Mouse (Mus musculus): ENCODE results near the gene Grip1. TPM values are rescaled to one million over a fixed set of nuclear protein-coding genes. Genes with fewer than 3 reads are reported as not detected.

Grip1 gene
- polyA plus RNA-seq, 1 experiment from 2014 or later, result 3.8 TPM

GRCm38 (mm10) chr10:119839645-119840044 is 386.0 kb downstream of the Grip1 start:
- WGBS, result 74% methylated on average over 11 of the region's 11 CpGs
- Histone ChIP-seq H3K4me1 (peaks cover 6% of the 10 kb centered on the region), H3K27ac (replicated peaks) (no peak overlapping the region; the same call in 1 of the 2 replicates), H3K4me3 (no peak overlapping the region), H3K36me3 (replicated peaks) (no peaks in the 10 kb centered on the region), H3K27me3 (replicated peaks; ENCODE audit: low read depth, poor library complexity, severe bottlenecking) (no peaks in the 10 kb centered on the region), H3K9me3 (no peaks in the 10 kb centered on the region)
- DNase-seq (ENCODE audit: low spot score), result no peak

GRCm38 (mm10) chr10:119842004-119842403 is 388.4 kb downstream of the Grip1 start:
- no peaks in the 10 kb centered on the region for H3K36me3 ChIP-seq (replicated peaks)
- peaks cover 9% of the 10 kb centered on the region for H3K4me1 ChIP-seq
- no peaks in the 10 kb centered on the region for H3K9me3 ChIP-seq
- H3K27me3 ChIP-seq (replicated peaks; ENCODE audit: low read depth, poor library complexity, severe bottlenecking), result no peaks in the 10 kb centered on the region
- no peak overlapping the region for H3K4me3 ChIP-seq
- H3K27ac ChIP-seq (replicated peaks), result no peak overlapping the region
- DNase-seq (ENCODE audit: low spot score), result no peak
- 87% methylated on average over 4 of the region's 4 CpGs for WGBS

GRCm38 (mm10) chr10:119845705-119846410 is 392.2 kb downstream of the Grip1 start:
- no peaks in the 10 kb centered on the region for H3K9me3 ChIP-seq
- H3K4me3 ChIP-seq, result no peak overlapping the region
- 85% methylated on average over 11 of the region's 11 CpGs for WGBS
- no peak for DNase-seq (ENCODE audit: low spot score)
- H3K36me3 ChIP-seq (replicated peaks), result no peaks in the 10 kb centered on the region
- H3K4me1 ChIP-seq, result 0 out of 2 replicates have a peak, but pooled peaks cover 3% of the 10 kb centered on the region
- H3K27ac ChIP-seq (replicated peaks), result no peak overlapping the region
- no peaks in the 10 kb centered on the region for H3K27me3 ChIP-seq (replicated peaks; ENCODE audit: low read depth, poor library complexity, severe bottlenecking)

GRCm38 (mm10) chr10:119851594-119851993 is 398.0 kb downstream of the Grip1 start:
- H3K36me3 ChIP-seq (replicated peaks), result no peaks in the 10 kb centered on the region
- H3K9me3 ChIP-seq, result no peaks in the 10 kb centered on the region
- no peak overlapping the region for H3K4me3 ChIP-seq
- peaks cover 8% of the 10 kb centered on the region; the same call in 1 of the 2 replicates for H3K4me1 ChIP-seq
- 88% methylated on average over 11 of the region's 11 CpGs for WGBS
- H3K27me3 ChIP-seq (replicated peaks; ENCODE audit: low read depth, poor library complexity, severe bottlenecking), result no peaks in the 10 kb centered on the region
- H3K27ac ChIP-seq (replicated peaks), result no peak overlapping the region
- DNase-seq (ENCODE audit: low spot score), result no peak

GRCm38 (mm10) chr10:119852582-119853135 is 399.0 kb downstream of the Grip1 start:
- no peaks in the 10 kb centered on the region for H3K36me3 ChIP-seq (replicated peaks)
- H3K27me3 ChIP-seq (replicated peaks; ENCODE audit: low read depth, poor library complexity, severe bottlenecking), result no peaks in the 10 kb centered on the region
- DNase-seq (ENCODE audit: low spot score), result no peak
- H3K27ac ChIP-seq (replicated peaks), result no peak overlapping the region
- no peak overlapping the region for H3K4me3 ChIP-seq
- peaks cover 8% of the 10 kb centered on the region; the same call in 1 of the 2 replicates for H3K4me1 ChIP-seq
- 70% methylated on average over 7 of the region's 7 CpGs for WGBS
- H3K9me3 ChIP-seq, result no peaks in the 10 kb centered on the region

GRCm38 (mm10) chr10:119867726-119868125 is 414.1 kb downstream of the Grip1 start:
- Histone ChIP-seq H3K4me3 (no peak overlapping the region), H3K27ac (replicated peaks) (no peak overlapping the region), H3K9me3 (peaks cover 6% of the 10 kb centered on the region), H3K36me3 (replicated peaks) (no peaks in the 10 kb centered on the region), H3K4me1 (no peaks in the 10 kb centered on the region), H3K27me3 (replicated peaks; ENCODE audit: low read depth, poor library complexity, severe bottlenecking) (no peaks in the 10 kb centered on the region)
- WGBS, result 79% methylated on average over 3 of the region's 3 CpGs
- DNase-seq (ENCODE audit: low spot score), result no peak

- Histone ChIP-seq H3K4me1 (no peaks in the 10 kb centered on the region), H3K36me3 (replicated peaks) (no peaks in the 10 kb centered on the region), H3K4me3 (no peak overlapping the region), H3K27me3 (replicated peaks; ENCODE audit: low read depth, poor library complexity, severe bottlenecking) (no peaks in the 10 kb centered on the region), H3K27ac (replicated peaks) (no peak overlapping the region), H3K9me3 (peaks cover 6% of the 10 kb centered on the region)
- no peak for DNase-seq (ENCODE audit: low spot score)
- 92% methylated on average over 11 of the region's 11 CpGs for WGBS
Measured at GRCm38 (mm10) chr10:119868995-119869579, 415.5 kb downstream of the Grip1 start.

GRCm38 (mm10) chr10:119876721-119877120 is 423.1 kb downstream of the Grip1 start:
- Histone ChIP-seq H3K4me1 (no peaks in the 10 kb centered on the region; the same call in 1 of the 2 replicates), H3K36me3 (replicated peaks) (no peaks in the 10 kb centered on the region)
- 86% methylated on average over 6 of the region's 6 CpGs for WGBS

GRCm38 (mm10) chr10:119878331-119878730 is 424.7 kb downstream of the Grip1 start:
- Histone ChIP-seq H3K4me3 (no peak overlapping the region), H3K36me3 (replicated peaks) (no peaks in the 10 kb centered on the region), H3K27ac (replicated peaks) (no peak overlapping the region), H3K4me1 (no peaks in the 10 kb centered on the region; the same call in 1 of the 2 replicates), H3K27me3 (replicated peaks; ENCODE audit: low read depth, poor library complexity, severe bottlenecking) (no peaks in the 10 kb centered on the region), H3K9me3 (no peaks in the 10 kb centered on the region)
- DNase-seq (ENCODE audit: low spot score), result no peak
- 68% methylated on average over 12 of the region's 12 CpGs for WGBS

More at GRCm38 (mm10) chr10:119876721-119877120, 423.1 kb downstream of the Grip1 start:
- Histone ChIP-seq H3K27me3 (replicated peaks; ENCODE audit: low read depth, poor library complexity, severe bottlenecking) (no peaks in the 10 kb centered on the region), H3K4me3 (no peak overlapping the region), H3K9me3 (no peaks in the 10 kb centered on the region), H3K27ac (replicated peaks) (no peak overlapping the region)
- no peak for DNase-seq (ENCODE audit: low spot score)

- Histone ChIP-seq H3K27ac (replicated peaks) (no peak overlapping the region), H3K4me1 (no peaks in the 10 kb centered on the region), H3K4me3 (no peak overlapping the region), H3K36me3 (replicated peaks) (no peaks in the 10 kb centered on the region), H3K9me3 (no peaks in the 10 kb centered on the region), H3K27me3 (replicated peaks; ENCODE audit: low read depth, poor library complexity, severe bottlenecking) (no peaks in the 10 kb centered on the region)
- no peak for DNase-seq (ENCODE audit: low spot score)
- WGBS, result 85% methylated on average over 9 of the region's 9 CpGs
Measured at GRCm38 (mm10) chr10:119884591-119884990, 431.0 kb downstream of the Grip1 start.

GRCm38 (mm10) chr10:119885563-119885962 is 431.9 kb downstream of the Grip1 start:
- no peaks in the 10 kb centered on the region for H3K27me3 ChIP-seq (replicated peaks; ENCODE audit: low read depth, poor library complexity, severe bottlenecking)
- H3K27ac ChIP-seq (replicated peaks), result no peak overlapping the region
- DNase-seq (ENCODE audit: low spot score), result no peak
- no peak overlapping the region for H3K4me3 ChIP-seq
- WGBS, result 85% methylated on average over 6 of the region's 6 CpGs
- no peaks in the 10 kb centered on the region for H3K36me3 ChIP-seq (replicated peaks)
- no peaks in the 10 kb centered on the region for H3K9me3 ChIP-seq
- no peaks in the 10 kb centered on the region for H3K4me1 ChIP-seq

GRCm38 (mm10) chr10:119886681-119887080 is 433.1 kb downstream of the Grip1 start:
- no peak for DNase-seq (ENCODE audit: low spot score)
- Histone ChIP-seq H3K27me3 (replicated peaks; ENCODE audit: low read depth, poor library complexity, severe bottlenecking) (no peaks in the 10 kb centered on the region), H3K9me3 (peaks cover 11% of the 10 kb centered on the region; the same call in 1 of the 2 replicates), H3K27ac (replicated peaks) (no peak overlapping the region), H3K4me1 (no peaks in the 10 kb centered on the region), H3K36me3 (replicated peaks) (no peaks in the 10 kb centered on the region), H3K4me3 (no peak overlapping the region)
- WGBS, result 83% methylated on average over 1 of the region's 1 CpGs

- Histone ChIP-seq H3K27me3 (replicated peaks; ENCODE audit: low read depth, poor library complexity, severe bottlenecking) (no peaks in the 10 kb centered on the region), H3K27ac (replicated peaks) (no peak overlapping the region), H3K36me3 (replicated peaks) (no peaks in the 10 kb centered on the region), H3K4me1 (no peaks in the 10 kb centered on the region), H3K4me3 (no peak overlapping the region), H3K9me3 (no peaks in the 10 kb centered on the region)
- 84% methylated on average over 4 of the region's 4 CpGs for WGBS
- DNase-seq (ENCODE audit: low spot score), result no peak
Measured at GRCm38 (mm10) chr10:119902754-119903153, 449.1 kb downstream of the Grip1 start.

Measured in embryonic facial prominence, embryonic 10.5 days (tissue).